Mouse (Mus musculus) olfactory bulb, adult 2 months (tissue): ENCODE data around the gene 1700003F12Rik.

Experiments
- CTCF ChIP-seq: fragments of 200-500 bp; IDR thresholded peaks from 2 replicates; pipeline ENCODE4 v1.5.1; 2012; ENCODE audit warnings: low read depth, mild to moderate bottlenecking, low read length, moderate library complexity; ENCODE audit not compliant: insufficient read depth
- POLR2A ChIP-seq: fragments of 200-500 bp; IDR thresholded peaks from 2 replicates; pipeline ENCODE4 v1.6.1; 2012; ENCODE audit warnings: mild to moderate bottlenecking, low read depth, low read length, moderate library complexity; ENCODE audit not compliant: insufficient read depth

DNA sequence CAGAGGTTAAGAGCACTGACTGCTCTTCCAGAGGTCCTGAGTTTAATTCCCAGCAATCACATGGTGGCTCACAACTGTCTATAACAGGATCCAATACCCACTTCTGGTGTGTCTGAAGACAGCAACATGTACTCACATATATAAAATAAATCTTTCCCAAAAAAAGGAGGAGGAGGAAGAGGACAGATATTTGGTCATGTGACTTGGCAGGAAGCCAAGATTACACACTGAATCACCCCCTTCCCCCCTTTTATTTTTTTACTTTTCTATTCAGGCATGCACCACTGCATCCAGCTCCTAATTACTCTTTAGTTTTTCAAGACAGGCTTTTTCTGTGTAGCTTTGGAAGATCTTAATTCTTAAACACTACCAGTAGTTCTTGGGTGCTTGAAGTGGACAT lies 25.4 kb upstream of the 1700003F12Rik start:
- TF ChIP-seq CTCF (no peak), POLR2A (no peak)
